ENCODE assay signal across 19 mouse cellular contexts in the genomic region with DNA sequence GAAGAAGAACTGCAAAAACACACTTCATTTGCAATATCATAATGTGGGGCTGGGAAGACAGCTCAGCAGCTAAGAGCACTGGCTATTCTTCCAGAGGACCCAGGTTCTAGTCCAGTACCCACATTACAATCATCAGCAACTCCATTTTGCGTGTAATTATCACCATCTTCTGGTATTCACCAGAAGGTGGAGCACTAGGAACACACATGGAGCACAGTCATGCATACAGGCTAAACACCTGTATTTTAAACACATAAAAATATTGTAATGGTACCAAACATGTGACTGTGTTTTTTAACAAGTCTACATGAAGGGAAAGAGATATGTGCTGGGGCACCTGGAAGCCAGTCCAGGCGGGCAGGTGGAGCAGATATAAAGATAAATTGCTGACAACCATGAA. TPM values are rescaled to one million over a fixed set of nuclear protein-coding genes. Genes with fewer than 3 reads are reported as not detected.
DNase-seq lines count a peak whose midpoint lies in the region; ATAC-seq and TF ChIP-seq lines count a peak whose summit lies in the region.
"Had no signal": no experiment of that assay in that cellular context is flagged by ENCODE, and none has a peak within 500 bp of the region (broad histone marks: within the 10 kb centered on the region; RNA-seq: fewer than 3 reads in every experiment).

No protein-coding gene starts in this region.

- no peak overlapping the region for H3K4me3 ChIP-seq in embryonic facial prominence, embryonic 11.5 days (ENCODE audit: low read depth, low read length)
- no peak overlapping the region for H3K4me3 ChIP-seq in embryonic facial prominence, embryonic 10.5 days
- H3K4me3 ChIP-seq in liver, adult 2 months (ENCODE audit: insufficient read depth, low read depth, low read length), result no peak overlapping the region
- H3K4me3 ChIP-seq in liver, embryonic 11.5 days (ENCODE audit: low read depth, low read length), result no peak overlapping the region
- H3K4me3 ChIP-seq: forebrain, embryonic 15.5 days; heart, embryonic 15.5 days; limb, embryonic 13.5 days; neural tube, embryonic 15.5 days had no signal

- 0 out of 2 replicates have a peak, but pooled peaks have one; percentile 6 for TF ChIP-seq CTCF in liver, adult 2 months (IDR thresholded peaks at IDR 0.05; ENCODE audit: low read depth, low read length)

- WGBS in embryonic facial prominence, embryonic 11.5 days, result 65% methylated on average over 2 of the region's 2 CpGs
- WGBS in embryonic facial prominence, embryonic 10.5 days, result 63% methylated on average over 2 of the region's 2 CpGs
- 78% methylated on average over 2 of the region's 2 CpGs for WGBS in liver, adult 2 months
- 51% methylated on average over 2 of the region's 2 CpGs for WGBS in liver, embryonic 11.5 days

- no peaks in the 10 kb centered on the region for H3K79me2 ChIP-seq in liver, adult 2 months (ENCODE audit: control insufficient read depth, insufficient read depth, low read length)

- peak; percentile 2 for DNase-seq in embryonic facial prominence, embryonic 11.5 days (ENCODE audit: low spot score)
- no peak for DNase-seq in embryonic facial prominence, embryonic 10.5 days (ENCODE audit: low spot score)
- peak; percentile 15 for DNase-seq in liver, adult 2 months (ENCODE audit: extremely low read depth, low read depth, low spot score)
- DNase-seq in liver, embryonic 11.5 days (ENCODE audit: low spot score), result no peak
- DNase-seq in 3T3-L1 (ENCODE audit: low read depth, low spot score), result peak; percentile 28
- DNase-seq in adipocyte (ENCODE audit: low spot score), result peak; percentile 1
- no peak for DNase-seq in cerebellum, adult 11-12 months
- no peak for DNase-seq in adrenal gland, postnatal 25 days
- DNase-seq: cerebellum, adult 8-10 months; heart, adult 11 months; kidney, adult 9 months; right cerebral cortex, adult 18-20 months; spleen, adult 18-20 months had no signal

- no peak overlapping the region for H3K9ac ChIP-seq in embryonic facial prominence, embryonic 11.5 days (replicated peaks; ENCODE audit: low read length)
- no peak overlapping the region for H3K9ac ChIP-seq in liver, adult 2 months (ENCODE audit: low read depth, low read length)
- no peak overlapping the region for H3K9ac ChIP-seq in liver, embryonic 11.5 days (ENCODE audit: low read depth, low read length)
- H3K9ac ChIP-seq: forebrain, embryonic 15.5 days; heart, embryonic 15.5 days; hindbrain, embryonic 14.5 days; limb, embryonic 13.5 days; neural tube, embryonic 15.5 days had no signal

- no peak overlapping the region for H3K27ac ChIP-seq in embryonic facial prominence, embryonic 11.5 days (replicated peaks; ENCODE audit: low read depth, low read length)
- H3K27ac ChIP-seq in embryonic facial prominence, embryonic 10.5 days (replicated peaks), result no peak overlapping the region
- H3K27ac ChIP-seq in liver, adult 2 months (replicated peaks; ENCODE audit: insufficient read depth, low read depth, low read length), result no peak overlapping the region
- no peak overlapping the region for H3K27ac ChIP-seq in liver, embryonic 11.5 days (ENCODE audit: low read depth, low read length)
- H3K27ac ChIP-seq: forebrain, embryonic 15.5 days; heart, embryonic 15.5 days; hindbrain, embryonic 14.5 days; limb, embryonic 13.5 days; neural tube, embryonic 15.5 days had no signal

- no peaks in the 10 kb centered on the region for H3K4me1 ChIP-seq in embryonic facial prominence, embryonic 11.5 days (ENCODE audit: control insufficient read depth, insufficient read depth, low read length)
- no peaks in the 10 kb centered on the region for H3K4me1 ChIP-seq in embryonic facial prominence, embryonic 10.5 days
- H3K4me1 ChIP-seq in liver, adult 2 months (ENCODE audit: control insufficient read depth, insufficient read depth, low read length), result no peaks in the 10 kb centered on the region
- no peaks in the 10 kb centered on the region for H3K4me1 ChIP-seq in liver, embryonic 11.5 days (replicated peaks; ENCODE audit: control insufficient read depth, insufficient read depth, low read length)
- H3K4me1 ChIP-seq: forebrain, embryonic 15.5 days; heart, embryonic 15.5 days; limb, embryonic 13.5 days; neural tube, embryonic 15.5 days had no signal

- no peaks in the 10 kb centered on the region for H3K27me3 ChIP-seq in embryonic facial prominence, embryonic 11.5 days (ENCODE audit: control insufficient read depth, insufficient read depth, low read length)
- no peaks in the 10 kb centered on the region for H3K27me3 ChIP-seq in embryonic facial prominence, embryonic 10.5 days (replicated peaks; ENCODE audit: low read depth, poor library complexity, severe bottlenecking)
- no peaks in the 10 kb centered on the region for H3K27me3 ChIP-seq in liver, adult 2 months (ENCODE audit: control insufficient read depth, insufficient read depth, low read length)
- no peaks in the 10 kb centered on the region for H3K27me3 ChIP-seq in liver, embryonic 11.5 days (replicated peaks; ENCODE audit: control insufficient read depth, insufficient read depth, low read length)
- H3K27me3 ChIP-seq: forebrain, embryonic 15.5 days; heart, embryonic 15.5 days; limb, embryonic 13.5 days; neural tube, embryonic 15.5 days had no signal

- H3K36me3 ChIP-seq in embryonic facial prominence, embryonic 11.5 days (replicated peaks; ENCODE audit: control insufficient read depth, insufficient read depth, low read depth, low read length), result no peaks in the 10 kb centered on the region
- H3K36me3 ChIP-seq in embryonic facial prominence, embryonic 10.5 days (replicated peaks), result no peaks in the 10 kb centered on the region
- no peaks in the 10 kb centered on the region for H3K36me3 ChIP-seq in liver, adult 2 months (ENCODE audit: control insufficient read depth, insufficient read depth, low read length)
- H3K36me3 ChIP-seq in liver, embryonic 11.5 days (ENCODE audit: control insufficient read depth, insufficient read depth, low read length), result no peaks in the 10 kb centered on the region
- H3K36me3 ChIP-seq: forebrain, embryonic 15.5 days; G1E; heart, embryonic 15.5 days; limb, embryonic 13.5 days; neural tube, embryonic 15.5 days had no signal

- H3K9me3 ChIP-seq in embryonic facial prominence, embryonic 11.5 days (replicated peaks; ENCODE audit: control insufficient read depth, low read length), result no peaks in the 10 kb centered on the region
- no peaks in the 10 kb centered on the region for H3K9me3 ChIP-seq in embryonic facial prominence, embryonic 10.5 days
- H3K9me3 ChIP-seq in liver, embryonic 11.5 days (ENCODE audit: control insufficient read depth, low read length), result no peaks in the 10 kb centered on the region
- H3K9me3 ChIP-seq: forebrain, embryonic 15.5 days; G1E; heart, embryonic 15.5 days; limb, embryonic 13.5 days; neural tube, embryonic 15.5 days had no signal

- H3K4me2 ChIP-seq in embryonic facial prominence, embryonic 11.5 days (ENCODE audit: low read depth, low read length), result no peak overlapping the region
- H3K4me2 ChIP-seq in liver, embryonic 11.5 days, result no peak overlapping the region
- H3K4me2 ChIP-seq: forebrain, embryonic 15.5 days; heart, embryonic 15.5 days; hindbrain, embryonic 14.5 days; limb, embryonic 13.5 days; neural tube, embryonic 15.5 days had no signal

- no peak for TF ChIP-seq POLR2A in liver, adult 2 months (IDR thresholded peaks at IDR 0.05; ENCODE audit: extremely low read depth, insufficient read depth, low read length)

- ATAC-seq in embryonic facial prominence, embryonic 11.5 days (replicated peaks; ENCODE audit: insufficient number of reproducible peaks, low FRiP score, low TSS enrichment, low read depth), result no peak
- ATAC-seq in liver, embryonic 11.5 days (replicated peaks; ENCODE audit: low FRiP score), result no peak
- ATAC-seq: forebrain, embryonic 15.5 days had no signal

RNA-seq across cellular contexts. Expression of gene Slc22a8, which starts 55.0 kb away (rescaled TPM):
- polyA plus RNA-seq in embryonic facial prominence, embryonic 11.5 days (2014; fragmentation: Nextera tagmentation; extraction: Ambion mirVana), result 0.06 TPM in 1 of 2 replicates, not detected in the other
- polyA plus RNA-seq in embryonic facial prominence, embryonic 10.5 days (2016; fragmentation: Nextera tagmentation; extraction: Ambion mirVana), result not detected in 2 replicates
- not detected in 2 replicates for total RNA-seq in liver, adult 2 months (2014; rRNA removed)
- 0.02 TPM in 1 of 2 replicates, not detected in the other for polyA plus RNA-seq in liver, adult 2 months (2012; rRNA removed)
- polyA plus RNA-seq in liver, embryonic 11.5 days (2014; fragmentation: Nextera tagmentation; extraction: Ambion mirVana), result 2.0 and 2.9 TPM in 2 replicates
- 0.24 TPM in 1 of 2 replicates, not detected in the other for total RNA-seq in adrenal gland, postnatal 25 days (2021)
- polyA plus RNA-seq: G1E; limb, embryonic 13.5 days had no signal

Comparison
In these comparisons a context has a peak if more than half of its experiments do, and no peak if none do; other contexts are left out.
1. DNase-seq: peak in embryonic facial prominence, embryonic 11.5 days (single experiment), liver, adult 2 months (single experiment), 3T3-L1 (single experiment) and adipocyte (single experiment); none in embryonic facial prominence, embryonic 10.5 days (single experiment), liver, embryonic 11.5 days (single experiment), cerebellum, adult 11-12 months (single experiment) and adrenal gland, postnatal 25 days (single experiment).